Mouse (Mus musculus) yolk sac, embryonic 10.5 days (tissue): ENCODE measurements at regions not wholly inside any gene's neighbourhood (a gene's known extent, or its start where the extent isn't known, plus 50 kb on each side); places are given as distances from the start of the nearest gene placed in this dataset.
"Not testable (repeated sequence)": the region's sequence is repeated elsewhere in the genome, so short reads cannot be mapped to it uniquely, and the experiment has no call there.

Experiments used
- DNase-seq: peaks from one replicate; pipeline ENCODE4 v3.0.0-alpha.2; 2017; ENCODE audit warnings: low spot score

GRCm38 (mm10) chr15:90397691-90398377 is 173.7 kb downstream of the Alg10b start:
- no peak for DNase-seq

- DNase-seq = no peak
Observed at GRCm38 (mm10) chr15:90400326-90401280, 176.5 kb downstream of the Alg10b start.

GRCm38 (mm10) chr15:90420776-90421175 is 196.7 kb downstream of the Alg10b start:
- no peak for DNase-seq

- no peak for DNase-seq
Observed at GRCm38 (mm10) chr15:90422122-90422614, 198.1 kb downstream of the Alg10b start.

- not testable (repeated sequence) for DNase-seq
Observed at GRCm38 (mm10) chr15:90431048-90431447, 206.9 kb downstream of the Alg10b start.

GRCm38 (mm10) chr15:90432154-90432553 is 208.0 kb downstream of the Alg10b start:
- DNase-seq = no peak

GRCm38 (mm10) chr15:90435286-90435685 is 211.2 kb downstream of the Alg10b start:
- DNase-seq = no peak
